Mouse (Mus musculus) cerebellum, adult (tissue): ENCODE measurements around the gene Ppp6r3.

Experiments used
- ATAC-seq: cut with Nextera tagmentation; 2 replicates; pipeline ENCODE4 v1.9.2; 2017; ENCODE audit warnings: mild to moderate bottlenecking, moderate library complexity, mixed read lengths; ENCODE audit not compliant: insufficient number of reproducible peaks, low FRiP score, low TSS enrichment

Gene Ppp6r3

DNA sequence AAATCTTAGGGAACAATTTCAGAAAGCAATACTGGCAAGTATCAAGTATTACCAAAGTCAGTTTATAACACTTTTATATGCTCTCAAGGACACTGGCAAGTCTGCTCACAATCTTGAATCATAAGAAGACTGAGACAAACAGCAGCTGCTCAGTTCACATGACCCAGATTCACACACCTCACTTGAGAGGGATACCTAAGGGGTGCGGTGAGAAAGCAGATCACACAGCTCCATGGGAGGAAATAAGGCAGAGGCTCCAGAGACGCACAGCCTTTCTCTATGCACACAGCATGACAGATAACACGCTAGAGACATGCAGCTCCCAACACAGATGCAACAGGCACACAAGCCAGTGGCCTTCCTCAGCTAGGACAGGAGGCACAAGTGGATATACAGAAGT is 45.8 kb downstream of the Ppp6r3 start:
- ATAC-seq = no peak

DNA sequence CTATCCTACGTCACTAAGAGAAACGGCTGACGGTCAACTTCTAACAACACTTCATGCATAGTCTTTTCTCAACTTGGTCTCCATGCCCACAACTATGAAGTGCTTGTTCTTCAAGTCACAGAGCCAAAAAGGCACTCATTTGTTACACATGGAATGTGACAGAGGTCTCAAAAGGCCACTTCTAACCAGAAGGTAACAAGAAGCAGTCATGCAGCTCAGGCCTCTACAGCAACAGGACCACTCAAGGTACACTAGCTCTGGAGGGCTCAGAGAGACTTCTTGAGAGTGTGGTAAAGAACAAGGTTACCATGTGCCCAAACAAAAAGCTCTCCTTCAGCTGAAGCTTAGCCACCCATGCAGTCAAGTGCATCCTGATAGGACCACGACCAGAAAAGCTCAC is 46.9 kb downstream of the Ppp6r3 start:
- ATAC-seq = no peak

DNA sequence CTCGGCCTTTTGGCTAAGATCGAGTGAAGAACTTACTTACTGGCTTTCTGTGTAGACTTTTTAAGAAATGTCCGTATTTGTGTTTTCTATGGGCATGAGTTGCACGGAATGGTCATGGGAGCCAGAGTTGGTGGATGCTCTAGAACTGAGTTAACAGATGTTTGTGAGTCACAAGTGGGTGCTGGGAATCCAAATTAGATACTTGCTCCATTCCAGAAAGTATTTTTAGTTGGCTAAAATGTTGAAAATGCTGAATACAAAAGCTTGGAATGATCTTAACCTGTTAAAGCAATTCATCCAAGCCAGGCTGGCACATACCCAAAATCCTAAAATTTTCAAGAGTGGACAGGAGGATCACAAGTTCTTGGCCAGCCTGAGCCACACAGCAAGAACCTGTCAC is 48.0 kb downstream of the Ppp6r3 start:
- no peak for ATAC-seq

DNA sequence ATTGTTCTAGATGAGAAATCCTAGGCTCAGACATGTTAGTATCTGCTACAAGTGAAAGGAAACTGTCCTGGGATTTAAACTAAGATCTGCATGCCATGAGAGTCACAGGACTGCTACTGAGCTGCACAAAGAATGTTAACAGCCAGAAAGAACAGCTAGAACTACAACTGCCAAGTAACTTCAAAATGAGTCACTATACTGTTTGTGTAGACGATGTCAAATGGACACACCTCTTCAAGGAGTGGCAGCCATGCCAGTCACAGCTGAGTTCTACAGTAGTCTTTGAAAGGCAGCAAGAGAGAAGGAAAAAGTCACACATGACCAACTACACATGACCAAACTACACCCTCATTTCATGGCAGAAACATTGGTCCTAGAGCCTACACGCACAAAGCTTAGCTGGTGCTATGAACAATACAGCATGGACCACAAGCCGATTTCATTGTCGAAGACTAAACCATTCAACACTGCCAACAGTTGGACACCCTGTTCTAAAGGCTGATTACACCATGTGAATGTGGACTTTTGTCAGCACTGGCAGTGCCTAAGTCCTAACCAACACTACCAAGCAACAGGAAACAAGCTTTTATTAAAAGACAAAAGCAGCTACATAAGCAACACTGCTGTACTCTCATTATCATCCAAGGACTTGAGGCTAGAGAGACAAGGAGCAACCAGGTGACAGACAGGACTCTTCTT is 55.9 kb downstream of the Ppp6r3 start:
- no peak for ATAC-seq

DNA sequence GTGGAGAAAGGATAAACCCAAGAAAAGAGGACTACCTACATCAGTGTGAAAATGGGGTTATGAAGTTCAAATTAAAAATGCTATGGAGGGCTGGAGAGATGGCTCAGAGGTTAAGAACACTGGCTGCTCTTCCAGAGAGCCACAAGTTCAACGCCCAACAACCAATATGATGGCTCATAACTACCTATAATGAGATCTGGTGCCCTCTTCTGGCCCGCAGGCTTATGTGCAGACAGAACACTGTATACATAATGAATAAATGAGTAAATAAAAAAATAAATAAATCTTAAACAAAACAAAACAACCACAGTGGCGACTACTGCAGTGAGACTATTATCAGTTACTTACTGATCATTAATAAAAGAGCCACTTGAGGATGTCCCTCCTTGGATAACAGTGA is 78.3 kb downstream of the Ppp6r3 start:
- no peak for ATAC-seq

DNA sequence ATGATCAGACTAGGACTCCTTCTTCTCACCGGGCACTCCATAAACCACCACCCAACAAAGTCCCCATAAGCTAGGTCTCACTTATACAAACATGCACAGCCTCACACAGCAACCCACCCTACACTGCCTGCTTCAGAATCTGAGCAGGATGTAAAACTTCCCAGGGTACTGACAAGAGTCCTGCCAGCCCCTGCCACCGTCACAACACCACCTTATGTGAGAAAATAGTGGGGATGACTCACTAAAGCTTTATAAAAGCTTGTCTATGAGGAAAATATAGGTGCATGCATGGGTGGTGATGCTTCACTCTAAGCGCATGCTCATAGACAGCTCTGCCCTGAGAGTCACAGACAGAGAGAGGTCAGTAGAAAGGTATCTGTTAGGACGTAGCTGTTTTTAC is 85.7 kb downstream of the Ppp6r3 start:
- no peak for ATAC-seq

DNA sequence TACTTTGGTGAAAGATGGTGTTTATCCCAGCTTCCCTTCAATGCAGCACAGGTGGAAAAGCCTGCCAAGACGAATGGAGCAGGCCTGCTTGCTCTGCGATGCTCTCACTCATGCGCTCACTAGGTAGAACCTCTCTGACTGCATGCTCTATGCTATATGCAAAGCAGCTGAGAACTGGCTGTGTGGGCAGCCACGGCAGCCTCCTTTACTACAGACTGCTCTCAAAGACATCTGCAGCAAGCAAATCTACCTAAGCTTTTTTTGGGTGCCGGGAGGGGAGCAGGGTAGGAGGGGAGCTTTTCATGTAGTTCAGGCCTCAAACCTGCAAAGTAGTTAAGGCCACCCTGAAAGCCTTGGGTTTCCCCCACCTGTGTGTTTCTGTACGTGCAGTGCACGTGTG is 92.7 kb downstream of the Ppp6r3 start:
- ATAC-seq = no peak

DNA sequence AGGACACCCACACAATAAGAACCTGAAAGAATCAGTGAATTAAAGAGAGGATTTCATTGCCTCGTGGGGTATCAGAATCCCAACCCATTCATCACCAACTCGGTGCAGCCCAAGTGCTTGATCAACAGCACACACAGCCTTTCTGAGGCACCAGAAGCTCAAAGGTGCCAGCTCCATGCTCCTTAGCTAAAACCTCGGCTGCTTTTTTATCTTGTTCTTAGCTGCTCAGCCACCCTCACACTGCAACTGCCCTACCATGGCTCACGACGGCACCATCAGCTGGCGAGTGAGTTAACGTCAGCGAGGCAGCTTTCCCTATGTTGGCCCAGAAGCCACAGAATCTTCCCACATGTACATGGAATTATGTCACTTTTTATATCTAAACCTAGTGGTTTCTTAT is 95.4 kb downstream of the Ppp6r3 start:
- no peak for ATAC-seq

DNA sequence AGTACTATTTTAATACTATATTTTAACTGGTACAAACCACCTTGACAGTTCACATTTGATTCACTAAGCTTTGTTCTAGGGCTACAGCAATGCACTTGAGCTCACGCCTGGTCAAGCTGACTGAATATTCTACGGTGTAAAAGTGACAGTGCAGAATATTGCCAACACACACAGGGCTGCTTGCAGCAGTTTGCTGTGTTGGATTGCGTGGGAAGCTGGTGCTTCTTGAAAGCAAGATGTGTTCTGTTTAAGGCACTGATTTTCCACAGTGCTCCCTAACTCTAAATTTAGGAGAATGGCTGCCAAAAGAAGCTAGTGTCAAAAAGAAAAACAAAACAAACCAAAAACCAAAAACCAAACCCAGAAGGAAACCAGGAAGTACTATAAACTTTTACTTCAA is 98.6 kb downstream of the Ppp6r3 start:
- ATAC-seq = no peak

DNA sequence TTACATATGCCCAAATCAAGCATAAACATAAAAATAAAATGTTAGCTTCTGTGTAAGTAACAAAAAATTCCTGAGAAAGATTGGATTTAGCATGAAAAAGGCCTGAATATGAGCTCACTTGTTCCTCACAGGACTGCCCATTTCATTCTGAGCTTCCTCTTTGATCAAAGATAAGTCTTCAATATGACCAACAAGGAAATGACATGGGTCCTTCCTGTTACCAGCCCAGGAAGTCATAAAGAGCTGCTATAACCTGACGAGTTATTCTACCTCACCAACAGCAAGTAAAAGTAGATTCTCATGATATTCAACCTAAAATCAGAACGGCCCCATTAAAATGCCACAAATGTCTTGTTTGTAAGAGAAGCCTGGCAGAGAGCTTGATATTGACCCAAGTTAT is 104.3 kb downstream of the Ppp6r3 start:
- no peak for ATAC-seq

DNA sequence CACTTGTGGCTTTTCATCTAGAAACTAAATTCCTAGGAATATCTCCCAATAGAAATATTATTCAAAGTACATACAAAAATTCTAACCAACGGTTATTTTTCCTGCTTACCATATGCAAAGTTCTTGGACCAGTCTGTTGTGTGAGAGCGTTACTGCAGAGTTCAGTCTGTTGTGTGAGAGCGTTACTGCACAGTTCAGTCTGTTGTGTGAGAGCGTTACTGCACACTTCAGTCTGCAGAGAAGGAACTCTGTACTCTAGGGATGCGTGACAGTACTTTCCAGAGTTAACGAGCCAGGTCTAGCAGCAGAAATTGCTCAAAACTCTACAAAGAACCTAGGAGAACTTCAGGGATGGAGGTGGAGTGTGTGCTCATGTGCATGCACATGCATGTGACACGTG is 108.0 kb downstream of the Ppp6r3 start:
- no peak for ATAC-seq

DNA sequence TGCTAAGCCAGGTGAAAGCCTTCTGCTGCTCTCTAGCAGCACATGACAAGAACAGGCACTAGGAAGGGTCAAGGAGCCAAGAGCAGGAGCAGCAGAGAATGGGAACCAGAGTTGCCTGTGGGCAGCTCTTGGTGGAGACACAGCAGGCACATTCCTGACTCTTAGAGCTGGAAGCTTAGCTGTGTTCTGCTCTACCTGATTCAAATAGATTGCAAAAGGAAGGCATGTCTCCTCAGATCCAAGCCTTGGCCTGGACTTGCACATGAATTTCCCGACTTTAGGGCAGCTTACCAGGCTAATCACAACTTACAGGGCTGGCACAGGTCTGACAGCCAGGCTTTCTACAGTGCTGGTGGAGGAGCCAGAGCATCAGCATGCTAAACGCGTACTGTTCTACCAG is 115.6 kb downstream of the Ppp6r3 start:
- ATAC-seq = no peak

DNA sequence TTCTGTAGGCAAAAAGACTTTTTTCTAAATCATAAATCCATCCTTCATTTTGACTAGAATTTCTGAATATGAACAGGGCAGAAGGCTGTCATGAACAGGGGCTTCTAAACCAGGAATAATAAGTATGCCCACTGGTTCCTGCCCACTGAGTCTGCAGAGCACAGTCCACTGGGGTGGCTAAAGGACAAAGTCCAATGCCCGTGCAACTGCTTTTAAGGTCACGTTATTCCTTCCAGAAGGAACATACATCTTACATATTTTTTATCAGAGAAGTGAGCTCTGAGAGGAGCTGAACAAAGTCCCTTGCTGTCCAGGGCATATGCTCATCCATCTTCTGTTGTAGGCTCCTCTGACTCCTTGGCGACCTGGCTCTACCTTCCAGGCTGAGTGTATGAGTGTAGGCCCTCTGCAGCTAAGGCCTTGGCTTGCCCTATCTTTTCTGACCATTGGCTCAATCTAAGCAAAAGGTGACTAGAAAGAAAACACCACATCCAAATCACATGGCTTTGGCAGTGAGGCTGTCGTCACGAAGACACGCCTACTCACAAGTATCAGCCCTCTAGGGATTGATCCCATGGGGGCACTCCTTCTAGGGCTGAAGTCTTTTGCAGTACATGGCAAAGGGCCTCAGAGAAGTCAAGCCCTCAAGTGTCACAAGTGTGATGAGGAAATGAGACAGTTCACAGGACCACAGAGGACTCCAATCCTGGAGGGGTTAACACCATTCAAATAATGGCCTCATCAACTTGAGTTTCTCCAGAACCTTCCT is 117.0 kb downstream of the Ppp6r3 start:
- ATAC-seq = no peak

DNA sequence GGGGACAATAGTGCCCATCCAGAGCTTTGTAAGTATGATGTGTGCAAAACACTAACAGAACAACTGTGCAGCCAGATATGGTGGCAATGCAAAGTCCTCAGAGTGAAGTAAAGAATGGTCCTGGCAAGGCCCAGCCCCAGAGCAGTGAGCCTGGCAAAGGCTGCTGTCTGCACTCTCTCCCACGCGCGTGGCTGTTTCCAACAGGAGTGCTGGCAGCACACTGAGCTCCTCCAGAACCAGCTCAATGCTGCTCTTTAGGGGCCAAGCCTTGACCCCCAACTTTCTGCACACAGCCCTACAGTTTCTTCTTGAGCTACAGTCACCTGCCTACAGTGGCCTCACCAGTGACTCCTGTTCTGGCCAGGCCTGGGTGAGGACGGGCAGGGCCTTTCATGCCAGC is 117.8 kb downstream of the Ppp6r3 start:
- ATAC-seq = no peak

DNA sequence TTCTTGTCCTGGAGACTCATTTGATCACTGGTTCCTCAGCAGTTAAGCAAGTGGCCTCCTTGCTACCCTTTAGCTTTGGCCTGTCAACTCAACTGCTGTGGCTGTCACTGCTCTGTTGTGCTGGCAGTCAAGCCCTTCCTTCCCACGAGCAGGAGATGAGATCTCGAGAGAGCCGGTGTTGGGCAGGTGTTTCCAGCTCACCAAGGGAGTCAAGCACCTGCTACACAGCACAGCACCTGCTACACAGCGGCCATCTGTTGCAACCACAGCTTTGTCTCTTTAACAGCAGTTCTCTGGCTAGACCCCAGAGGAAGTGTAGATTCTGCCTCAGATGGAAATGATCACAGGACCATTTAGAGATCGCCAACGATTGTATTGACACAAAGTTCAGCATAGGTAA is 123.9 kb downstream of the Ppp6r3 start:
- no peak for ATAC-seq

DNA sequence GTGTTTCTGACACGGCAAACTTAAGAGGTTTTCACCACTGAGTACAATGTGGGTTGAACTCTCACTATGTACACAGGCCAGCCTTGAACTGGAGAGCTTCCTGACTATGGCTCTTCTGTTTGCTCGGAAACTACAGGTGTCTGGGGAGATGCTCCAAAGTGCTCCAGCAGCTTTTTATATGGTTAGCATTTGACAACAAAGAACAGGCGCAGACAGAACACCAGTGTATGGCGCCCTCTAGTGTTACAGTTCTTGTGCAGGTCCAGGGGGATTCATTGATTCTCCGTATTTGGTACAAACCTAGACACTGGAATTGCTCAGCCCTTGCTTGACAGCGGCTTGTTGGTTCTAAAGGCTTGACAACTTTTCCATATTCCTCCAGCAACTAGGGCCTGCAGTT is 124.4 kb downstream of the Ppp6r3 start:
- peak; percentile 45; the same call in 1 of the 2 replicates for ATAC-seq

DNA sequence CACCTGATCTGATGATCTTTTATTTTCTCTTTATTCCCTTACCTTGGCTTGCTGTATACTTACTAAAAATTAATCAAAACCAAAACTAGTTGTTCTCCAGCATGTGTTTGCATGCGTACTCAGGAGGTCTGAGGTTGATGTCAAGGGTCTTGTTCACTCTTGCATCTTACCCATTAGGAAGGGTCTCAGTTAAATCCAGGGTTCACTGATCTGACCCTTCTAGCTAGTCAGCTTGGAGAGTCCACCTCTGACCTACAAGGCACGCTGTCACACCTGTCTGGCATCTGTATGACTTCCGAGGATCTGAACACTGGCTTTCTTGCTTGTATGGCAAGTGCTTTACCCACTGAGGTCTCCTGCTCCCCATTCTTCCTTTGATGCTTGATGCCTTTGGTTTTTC is 124.8 kb downstream of the Ppp6r3 start:
- no peak for ATAC-seq

DNA sequence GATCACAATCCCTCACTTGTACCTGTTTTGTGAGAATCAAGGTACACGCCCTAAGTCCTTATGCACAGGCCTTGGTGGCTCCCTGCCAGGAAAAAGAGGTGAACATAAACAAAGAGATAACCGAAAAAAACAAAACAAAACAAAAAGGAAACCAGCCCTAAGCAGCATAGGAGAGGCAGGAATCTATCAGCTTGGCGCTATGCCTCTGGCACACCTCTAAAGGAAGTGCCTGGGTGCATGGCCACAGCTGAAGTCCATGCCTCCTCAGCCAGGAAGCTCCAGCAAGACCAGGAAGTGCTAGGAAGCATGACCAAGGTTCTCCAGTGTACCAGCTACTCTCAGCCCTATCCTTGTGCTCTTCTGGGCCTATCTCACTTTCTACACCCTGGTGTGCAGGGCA is 126.3 kb downstream of the Ppp6r3 start:
- no peak for ATAC-seq

DNA sequence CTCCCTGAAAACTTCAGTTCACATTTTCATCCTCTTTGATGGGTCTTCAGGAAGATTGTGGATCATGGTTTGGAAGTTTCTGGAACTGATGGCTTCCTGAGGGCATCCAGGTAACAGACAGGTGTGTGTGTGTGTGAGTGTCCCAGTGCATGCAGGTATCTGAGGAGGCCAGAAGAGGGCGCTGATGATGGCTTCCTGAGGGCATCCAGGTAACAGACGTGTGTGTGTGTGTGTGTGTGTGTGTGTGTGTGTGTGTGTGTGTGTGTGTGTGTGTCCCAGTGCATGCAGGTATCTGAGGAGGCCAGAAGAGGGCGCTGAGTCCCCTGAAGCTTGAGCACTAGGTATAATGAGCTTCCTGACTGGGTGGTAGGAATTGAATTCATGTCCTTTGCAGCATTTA is 128.2 kb downstream of the Ppp6r3 start:
- no peak for ATAC-seq

DNA sequence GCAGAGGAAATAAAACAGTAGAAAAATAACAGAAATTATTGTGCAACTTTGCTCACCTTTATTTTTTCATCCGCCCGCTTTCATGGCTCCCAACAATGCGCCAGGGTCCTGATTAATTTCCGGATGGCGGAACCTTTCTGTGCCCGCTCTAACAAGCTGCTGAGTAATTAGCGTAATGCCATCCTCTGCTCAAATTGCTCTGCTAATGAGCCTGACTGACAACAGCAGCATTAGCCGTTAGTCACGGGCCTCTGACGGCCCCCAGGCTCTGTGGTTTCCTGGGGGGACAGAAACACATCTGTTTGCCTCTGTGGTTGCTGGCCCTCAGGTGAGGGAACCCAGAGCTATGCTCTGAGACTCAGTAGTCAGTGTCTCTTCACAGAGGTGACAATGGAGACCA is 134.5 kb downstream of the Ppp6r3 start:
- no peak for ATAC-seq

DNA sequence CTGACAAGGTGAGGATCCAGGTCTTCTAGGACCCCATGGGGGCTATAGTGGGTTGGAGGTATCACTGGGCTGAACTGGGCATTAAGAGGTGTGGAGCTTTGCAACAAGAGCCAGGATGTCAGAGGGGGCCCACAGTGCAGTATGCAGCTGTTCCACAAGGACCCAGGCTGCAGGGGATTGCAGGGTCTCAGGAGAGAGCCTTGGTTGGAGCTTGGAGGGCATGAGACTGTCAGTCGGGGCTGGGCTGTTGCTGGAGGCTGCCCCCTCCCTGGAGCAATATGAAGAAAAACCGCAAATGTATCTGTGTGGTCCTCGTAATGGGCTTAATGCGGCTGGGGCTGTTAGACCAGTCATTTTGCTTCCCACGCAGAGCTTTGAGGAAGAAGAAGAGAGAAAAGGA is 134.9 kb downstream of the Ppp6r3 start:
- ATAC-seq = no peak

DNA sequence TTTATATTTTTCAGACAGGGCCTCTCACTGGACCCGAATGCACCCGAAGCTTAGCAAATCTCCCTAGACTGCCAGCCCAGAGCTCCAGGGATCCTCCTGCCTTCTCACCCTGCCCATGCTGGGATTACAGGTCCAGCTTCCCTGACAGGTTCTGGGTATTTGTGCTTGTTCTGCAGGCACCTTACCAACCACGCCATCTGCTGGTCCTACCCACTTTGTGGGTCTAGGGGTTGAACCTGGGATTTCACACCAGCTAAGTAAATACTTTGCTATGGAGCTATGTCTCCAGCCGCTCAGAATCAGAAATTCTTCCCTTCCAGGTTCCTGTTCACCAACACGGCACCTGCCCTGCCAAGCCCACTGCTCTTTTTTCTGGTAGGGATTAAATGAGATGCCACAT is 137.6 kb downstream of the Ppp6r3 start:
- ATAC-seq = no peak
